Mouse (Mus musculus): ENCODE measurements around the gene Glis2. TPM values are rescaled to one million over a fixed set of nuclear protein-coding genes. Genes with fewer than 3 reads are reported as not detected.

The Glis2 gene
- polyA plus RNA-seq, 1 experiment from 2014 or later = 29.2 TPM

DNA sequence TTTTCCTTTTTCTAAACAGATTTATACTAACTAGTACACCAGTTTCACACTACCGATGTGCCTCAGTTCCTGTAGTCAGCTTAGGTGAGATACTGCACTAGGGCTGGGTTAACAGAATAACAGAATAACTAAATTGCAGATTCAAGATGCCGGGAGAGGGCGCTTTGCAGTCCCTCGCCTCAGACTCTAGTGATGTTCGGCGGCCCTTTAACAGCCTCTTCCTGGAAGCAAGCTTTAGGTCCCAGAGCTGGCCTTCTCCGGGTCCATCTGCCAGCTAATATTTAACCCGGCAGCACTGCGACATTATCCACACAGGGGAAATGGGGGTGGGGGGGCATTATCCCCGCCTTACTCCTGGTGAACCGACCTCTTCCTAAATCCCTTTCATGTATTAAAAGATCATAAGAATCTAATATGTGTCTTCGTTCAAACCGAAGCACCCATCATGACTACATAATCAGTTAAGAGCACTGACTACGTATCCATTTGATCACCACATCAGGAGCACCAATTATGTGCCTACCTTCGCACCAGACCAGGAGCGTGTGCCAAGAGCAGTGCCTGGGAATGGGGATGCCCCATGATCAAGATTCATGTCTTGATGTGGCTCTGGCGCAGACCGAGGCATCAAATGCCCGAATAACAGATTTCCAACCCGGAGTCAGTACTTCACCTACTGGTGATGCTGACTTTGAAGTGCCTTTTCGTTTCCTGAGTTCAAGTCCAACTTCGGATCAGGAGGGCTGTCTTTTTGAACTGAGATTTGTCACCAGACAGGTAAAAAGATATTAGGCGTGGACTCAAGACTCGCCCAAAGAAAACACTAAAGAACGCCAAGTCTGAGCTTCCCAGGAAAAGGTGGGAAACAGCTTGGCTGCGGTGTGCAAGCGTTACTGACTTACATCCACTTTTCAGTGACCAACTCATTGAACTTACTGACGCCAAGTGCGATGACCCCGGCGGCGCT lies 1.3 kb upstream of the Glis2 start:
- Histone ChIP-seq H3K27ac (ENCODE audit: low read depth) (peak overlapping the region; percentile 94), H3K4me1 (ENCODE audit: insufficient read depth) (peaks cover 16% of the 10 kb centered on the region), H3K4me2 (peak overlapping the region; percentile 88), H3K27me3 (ENCODE audit: insufficient read depth, low read length) (no peaks in the 10 kb centered on the region), H3K36me3 (ENCODE audit: insufficient read depth) (peaks cover 5% of the 10 kb centered on the region; the same call in 1 of the 2 replicates), H3K9ac (peak overlapping the region; percentile 86), H3K9me3 (ENCODE audit: low read depth, low read length) (no peaks in the 10 kb centered on the region), H3K4me3 (ENCODE audit: low read depth, low read length) (peak overlapping the region; percentile 83)
- TF ChIP-seq CTCF (IDR thresholded peaks at IDR 0.05; ENCODE audit: low read depth) = peak; percentile 64
- DNase-seq (peak; percentile 85), ATAC-seq (ENCODE audit: insufficient read depth) (no peak)
- WGBS = 11% methylated on average over 32 of the region's 32 CpGs

DNA sequence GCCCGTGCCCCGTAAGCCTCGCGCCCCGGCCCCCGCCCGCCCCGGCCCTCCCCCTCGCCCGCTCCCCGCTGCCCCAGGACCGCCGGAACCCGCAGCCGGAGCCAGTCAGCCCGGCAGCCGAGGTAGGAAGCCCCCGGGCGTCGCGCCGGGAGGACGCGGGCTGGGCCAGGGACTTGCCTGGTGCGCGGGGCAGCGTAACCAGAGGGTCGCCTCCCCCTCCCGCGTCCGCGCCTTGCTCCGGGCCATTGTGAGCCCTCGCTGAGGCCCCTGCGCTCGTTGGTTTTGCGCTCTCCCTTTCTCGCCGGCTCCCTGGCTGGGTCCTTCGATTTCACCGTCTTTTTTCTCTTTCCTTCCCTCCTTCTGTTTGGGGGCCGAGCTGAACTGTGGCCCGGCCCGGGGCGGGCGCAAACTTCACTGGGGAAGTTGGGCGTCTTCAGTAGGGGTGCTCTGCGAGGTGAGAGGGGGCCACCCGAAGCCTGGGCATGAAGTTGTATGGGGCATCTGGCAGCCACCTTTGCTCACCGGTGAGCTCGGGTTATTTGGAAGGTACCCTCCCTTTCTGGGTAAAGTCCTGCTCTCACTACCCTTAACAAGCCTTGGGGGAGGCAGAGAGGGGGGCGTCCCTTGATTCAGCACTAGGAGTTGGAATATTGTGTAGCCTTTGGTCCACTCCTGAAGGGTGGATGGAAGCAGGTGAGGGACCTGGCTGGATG lies 457 bp downstream of the Glis2 start:
- H3K27ac ChIP-seq (ENCODE audit: low read depth) = peak overlapping the region; percentile 94
- peaks cover 5% of the 10 kb centered on the region; the same call in 1 of the 2 replicates for H3K36me3 ChIP-seq (ENCODE audit: insufficient read depth)
- peak; percentile 68 for DNase-seq
- no peaks in the 10 kb centered on the region for H3K27me3 ChIP-seq (ENCODE audit: insufficient read depth, low read length)
- peak overlapping the region; percentile 86 for H3K9ac ChIP-seq
- WGBS = under 1% methylated on average over 47 of the region's 52 CpGs
- peak; percentile 52 for ATAC-seq (ENCODE audit: insufficient read depth)
- H3K4me1 ChIP-seq (ENCODE audit: insufficient read depth) = peaks cover 23% of the 10 kb centered on the region
- no peaks in the 10 kb centered on the region for H3K9me3 ChIP-seq (ENCODE audit: low read depth, low read length)
- H3K4me2 ChIP-seq = peak overlapping the region; percentile 88
- no peak for TF ChIP-seq CTCF (IDR thresholded peaks at IDR 0.05; ENCODE audit: low read depth)
- H3K4me3 ChIP-seq (ENCODE audit: low read depth, low read length) = peak overlapping the region; percentile 83

DNA sequence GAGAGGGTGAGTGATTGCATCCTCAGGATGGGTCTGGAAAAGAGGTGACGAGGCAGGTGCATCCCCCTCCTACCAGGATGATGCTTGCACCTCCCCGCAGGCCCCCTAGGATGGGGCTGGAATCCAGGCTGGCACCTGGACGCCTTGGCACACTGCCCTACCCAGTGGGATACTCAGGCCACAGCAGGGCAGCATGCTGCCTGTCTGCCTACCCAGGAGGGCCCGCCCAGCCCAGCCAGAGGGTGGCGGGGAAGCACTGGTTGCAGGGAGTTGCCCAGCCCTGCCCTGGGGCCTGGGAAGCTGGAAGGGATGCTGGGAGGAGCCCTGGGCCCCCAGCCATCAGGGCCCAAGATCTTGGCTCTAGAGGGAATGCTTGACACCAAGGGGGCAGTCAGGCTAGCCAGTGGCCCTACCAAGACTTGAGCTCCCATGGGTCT lies 1.0 kb downstream of the Glis2 start:
- no peaks in the 10 kb centered on the region for H3K9me3 ChIP-seq (ENCODE audit: low read depth, low read length)
- peak; percentile 52 for DNase-seq
- no peaks in the 10 kb centered on the region for H3K27me3 ChIP-seq (ENCODE audit: insufficient read depth, low read length)
- H3K4me2 ChIP-seq = peak overlapping the region; percentile 88
- H3K4me3 ChIP-seq (ENCODE audit: low read depth, low read length) = peak overlapping the region; percentile 83
- H3K27ac ChIP-seq (ENCODE audit: low read depth) = peak overlapping the region; percentile 94
- H3K9ac ChIP-seq = peak overlapping the region; percentile 86
- WGBS = 3% methylated on average over 5 of the region's 5 CpGs
- peaks cover 23% of the 10 kb centered on the region for H3K4me1 ChIP-seq (ENCODE audit: insufficient read depth)
- peak; percentile 23 for ATAC-seq (ENCODE audit: insufficient read depth)
- TF ChIP-seq CTCF (IDR thresholded peaks at IDR 0.05; ENCODE audit: low read depth) = peak; percentile 20; the same call in 1 of the 2 replicates
- peaks cover 2% of the 10 kb centered on the region; the same call in 1 of the 2 replicates for H3K36me3 ChIP-seq (ENCODE audit: insufficient read depth)

DNA sequence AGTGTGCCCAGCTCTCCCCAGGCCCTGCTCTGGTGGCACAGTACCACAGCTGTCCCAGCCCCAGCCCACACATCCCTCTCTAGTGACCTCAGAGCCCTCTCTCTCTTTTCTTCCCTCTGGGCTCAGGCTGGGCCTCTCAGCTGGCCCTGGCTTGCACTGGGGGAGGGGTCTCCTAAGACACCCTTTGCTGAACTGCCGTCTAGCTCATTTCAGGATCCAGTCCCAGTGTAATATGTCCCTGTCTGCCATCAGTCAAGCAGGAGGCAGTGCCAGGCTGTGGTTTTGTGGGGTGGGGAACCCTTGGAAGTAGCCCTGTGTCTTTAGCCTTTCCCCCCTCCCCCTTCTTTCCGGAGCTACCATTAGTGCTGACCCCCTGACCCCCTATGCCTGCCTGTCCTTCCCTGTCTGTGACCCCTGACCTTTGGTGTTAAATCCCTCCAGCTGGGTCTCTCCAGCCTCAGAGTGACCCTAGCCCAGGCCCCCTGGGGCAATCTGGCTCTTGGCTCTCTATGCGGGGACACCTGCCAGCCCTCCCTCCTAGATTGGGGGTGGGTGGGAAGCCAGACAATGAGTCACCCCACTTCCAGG lies 1.7 kb downstream of the Glis2 start:
- Histone ChIP-seq H3K27ac (ENCODE audit: low read depth) (peak overlapping the region; percentile 75; the same call in 1 of the 2 replicates), H3K9me3 (ENCODE audit: low read depth, low read length) (no peaks in the 10 kb centered on the region), H3K36me3 (ENCODE audit: insufficient read depth) (no peaks in the 10 kb centered on the region; the same call in 1 of the 2 replicates), H3K4me1 (ENCODE audit: insufficient read depth) (peaks cover 23% of the 10 kb centered on the region), H3K27me3 (ENCODE audit: insufficient read depth, low read length) (no peaks in the 10 kb centered on the region), H3K9ac (peak overlapping the region; percentile 86), H3K4me3 (ENCODE audit: low read depth, low read length) (peak overlapping the region; percentile 83), H3K4me2 (peak overlapping the region; percentile 88)
- TF ChIP-seq CTCF (IDR thresholded peaks at IDR 0.05; ENCODE audit: low read depth) = no peak
- DNase-seq (peak; percentile 61), ATAC-seq (ENCODE audit: insufficient read depth) (0 out of 2 replicates have a peak, but pooled peaks have one; percentile 5)
- WGBS = 16% methylated on average over 3 of the region's 3 CpGs

DNA sequence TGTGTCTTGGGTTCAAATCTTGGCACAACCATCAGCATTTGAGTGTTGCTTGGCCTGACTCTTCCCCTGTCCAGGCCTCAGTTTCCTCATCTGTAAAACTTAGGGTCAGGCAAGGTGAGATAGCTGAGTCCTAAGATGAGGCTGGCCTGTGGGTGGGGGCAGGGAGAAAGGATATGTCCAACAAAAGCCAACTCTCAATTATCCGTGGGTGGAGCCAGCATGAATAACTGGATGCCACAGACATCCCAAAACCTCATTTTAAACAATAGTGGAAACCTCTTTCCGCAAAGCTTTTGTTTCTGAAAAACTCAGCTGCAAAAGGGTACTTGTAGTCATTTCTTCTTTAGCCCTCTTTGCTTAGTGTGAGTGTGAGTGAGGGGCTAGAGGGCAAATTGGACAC lies 2.3 kb downstream of the Glis2 start:
- H3K9ac ChIP-seq = peak overlapping the region; percentile 86
- DNase-seq = no peak
- H3K9me3 ChIP-seq (ENCODE audit: low read depth, low read length) = no peaks in the 10 kb centered on the region
- TF ChIP-seq CTCF (IDR thresholded peaks at IDR 0.05; ENCODE audit: low read depth) = no peak
- H3K27me3 ChIP-seq (ENCODE audit: insufficient read depth, low read length) = no peaks in the 10 kb centered on the region
- no peaks in the 10 kb centered on the region; the same call in 1 of the 2 replicates for H3K36me3 ChIP-seq (ENCODE audit: insufficient read depth)
- ATAC-seq (ENCODE audit: insufficient read depth) = no peak
- H3K4me2 ChIP-seq = peak overlapping the region; percentile 88
- peak overlapping the region; percentile 54; the same call in 1 of the 2 replicates for H3K27ac ChIP-seq (ENCODE audit: low read depth)
- whole genome bisulfite sequencing = 53% methylated on average over 2 of the region's 2 CpGs
- peak overlapping the region; percentile 83 for H3K4me3 ChIP-seq (ENCODE audit: low read depth, low read length)
- H3K4me1 ChIP-seq (ENCODE audit: insufficient read depth) = peaks cover 23% of the 10 kb centered on the region

DNA sequence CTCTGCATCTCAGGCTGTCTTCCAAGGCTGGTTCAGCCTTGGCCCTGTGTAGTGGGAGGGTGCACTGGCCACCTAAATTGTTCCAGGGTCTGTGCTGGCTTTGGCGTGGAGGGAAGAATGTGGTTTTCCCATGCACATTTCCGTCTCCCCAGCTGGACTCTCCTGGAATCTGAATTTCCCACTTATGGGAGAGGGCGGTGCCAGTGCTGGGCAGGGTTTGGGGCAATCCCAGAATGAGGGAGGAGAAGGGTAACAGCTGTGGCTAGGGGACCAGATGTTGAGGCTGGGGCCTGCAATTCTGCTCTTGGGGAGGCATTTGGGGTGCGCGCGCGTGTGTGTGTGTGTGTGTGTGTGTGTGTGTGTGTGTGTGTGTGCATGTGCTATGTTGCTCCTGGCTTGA lies 2.8 kb downstream of the Glis2 start:
- Histone ChIP-seq H3K4me2 (peak overlapping the region; percentile 88), H3K27me3 (ENCODE audit: insufficient read depth, low read length) (no peaks in the 10 kb centered on the region), H3K36me3 (ENCODE audit: insufficient read depth) (no peaks in the 10 kb centered on the region; the same call in 1 of the 2 replicates), H3K27ac (ENCODE audit: low read depth) (peak overlapping the region; percentile 54; the same call in 1 of the 2 replicates), H3K4me1 (ENCODE audit: insufficient read depth) (peaks cover 27% of the 10 kb centered on the region), H3K9me3 (ENCODE audit: low read depth, low read length) (no peaks in the 10 kb centered on the region), H3K9ac (peak overlapping the region; percentile 86), H3K4me3 (ENCODE audit: low read depth, low read length) (peak overlapping the region; percentile 83)
- 54% methylated on average over 7 of the region's 7 CpGs for WGBS
- ATAC-seq (ENCODE audit: insufficient read depth) (no peak), DNase-seq (peak; percentile 64)
- no peak for TF ChIP-seq CTCF (IDR thresholded peaks at IDR 0.05; ENCODE audit: low read depth)

Measured in lung, embryonic 14.5 days (tissue).